Mouse (Mus musculus): Measurements from ENCODE around the gene Mapkap1. TPM values are rescaled to one million over a fixed set of nuclear protein-coding genes. Genes with fewer than 3 reads are reported as not detected.

The Mapkap1 gene
- polyA plus RNA-seq, 1 experiment from 2014 or later, result 74.7 TPM

DNA sequence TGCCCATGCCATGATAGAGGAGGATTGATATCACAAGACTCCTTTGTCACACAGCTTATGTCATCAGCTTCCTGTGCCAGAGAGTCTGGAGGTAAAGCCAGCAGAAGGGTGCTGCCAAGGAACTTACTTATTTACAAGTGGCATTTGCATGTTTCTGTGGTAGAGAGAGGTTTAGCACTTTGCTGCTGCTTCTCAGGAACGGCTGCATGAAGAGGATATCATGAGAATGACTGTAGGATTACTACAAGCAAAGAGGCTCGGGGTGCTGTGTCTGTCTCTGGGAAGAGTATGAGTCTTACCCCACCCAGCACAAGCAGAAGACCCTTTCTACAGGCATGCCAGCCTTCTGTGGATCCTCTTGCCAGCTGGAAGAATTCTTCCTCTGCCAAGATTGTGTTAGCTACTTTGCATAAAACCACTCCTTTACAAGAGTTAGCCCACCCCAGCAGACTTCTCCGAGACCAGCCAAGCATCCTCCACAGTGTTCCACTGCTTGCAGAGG lies 139.7 kb downstream of the Mapkap1 start:
- no peak overlapping the region for H3K9ac ChIP-seq (ENCODE audit: low read length)
- no peaks in the 10 kb centered on the region for H3K27me3 ChIP-seq (ENCODE audit: control insufficient read depth, insufficient read depth, low read length)
- no peaks in the 10 kb centered on the region for H3K36me3 ChIP-seq (ENCODE audit: control insufficient read depth, insufficient read depth, low read length)
- no peak overlapping the region for H3K4me3 ChIP-seq (ENCODE audit: control insufficient read depth in 1 of 2, insufficient read depth in 1 of 2, low read depth in 1 of 2, low read length in 2 of 2)
- peaks cover 9 to 15% of the 10 kb centered on the region in 2 experiments for H3K4me1 ChIP-seq (ENCODE audit: control insufficient read depth in 2 of 2, insufficient read depth in 2 of 2, low read length in 2 of 2)
- WGBS, result 70% methylated on average over 3 of the region's 3 CpGs
- H3K27ac ChIP-seq (replicated peaks in 1 of 2; ENCODE audit: control insufficient read depth in 1 of 2, insufficient read depth in 1 of 2, low read depth in 2 of 2, low read length in 2 of 2), result no peak overlapping the region
- no peaks in the 10 kb centered on the region for H3K9me3 ChIP-seq (ENCODE audit: control insufficient read depth, low read length)
- no peak overlapping the region for H3K4me2 ChIP-seq (ENCODE audit: low read length)
- ATAC-seq (ENCODE audit: insufficient number of reproducible peaks, insufficient read depth, low FRiP score, low read depth), result no peak

GRCm38 (mm10) chr2:34547516-34547915 lies 140.9 kb downstream of the Mapkap1 start:
- peaks cover 14 to 25% of the 10 kb centered on the region in 2 experiments for H3K4me1 ChIP-seq (ENCODE audit: control insufficient read depth in 2 of 2, insufficient read depth in 2 of 2, low read length in 2 of 2)
- no peak for ATAC-seq (ENCODE audit: insufficient number of reproducible peaks, insufficient read depth, low FRiP score, low read depth)
- WGBS, result 91% methylated on average over 4 of the region's 4 CpGs

DNA sequence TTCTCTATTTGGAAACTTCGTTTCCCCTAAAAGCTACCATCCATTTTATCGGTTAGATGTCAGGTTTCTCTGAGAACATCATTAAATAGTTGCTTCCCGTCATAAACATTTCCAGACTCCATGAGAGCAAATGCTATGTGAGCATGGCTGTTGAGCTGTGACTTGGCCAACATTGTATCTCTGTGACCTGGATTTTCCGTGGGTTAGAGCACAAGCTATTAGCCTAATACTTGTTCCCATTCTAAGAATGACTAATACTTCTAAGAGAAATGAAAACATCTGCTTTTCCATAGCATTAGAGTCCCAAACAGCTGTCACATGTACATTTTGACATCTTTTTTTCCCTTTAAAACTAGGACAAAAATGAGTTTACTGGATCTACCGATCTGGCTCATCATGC lies 142.4 kb downstream of the Mapkap1 start:
- ATAC-seq (ENCODE audit: insufficient number of reproducible peaks, insufficient read depth, low FRiP score, low read depth), result no peak
- 81% methylated on average over 5 of the region's 5 CpGs for WGBS
- H3K36me3 ChIP-seq (ENCODE audit: control insufficient read depth, insufficient read depth, low read length), result no peaks in the 10 kb centered on the region

More at GRCm38 (mm10) chr2:34547516-34547915, 140.9 kb downstream of the Mapkap1 start:
- no peaks in the 10 kb centered on the region for H3K27me3 ChIP-seq (ENCODE audit: control insufficient read depth, insufficient read depth, low read length)
- H3K27ac ChIP-seq (replicated peaks in 1 of 2; ENCODE audit: control insufficient read depth in 1 of 2, insufficient read depth in 1 of 2, low read depth in 2 of 2, low read length in 2 of 2), result no peak overlapping the region
- H3K4me3 ChIP-seq (ENCODE audit: control insufficient read depth in 1 of 2, insufficient read depth in 1 of 2, low read depth in 1 of 2, low read length in 2 of 2), result no peak overlapping the region
- H3K9ac ChIP-seq (ENCODE audit: low read length), result no peak overlapping the region
- no peaks in the 10 kb centered on the region for H3K9me3 ChIP-seq (ENCODE audit: control insufficient read depth, low read length)
- no peaks in the 10 kb centered on the region for H3K36me3 ChIP-seq (ENCODE audit: control insufficient read depth, insufficient read depth, low read length)
- H3K4me2 ChIP-seq (ENCODE audit: low read length), result no peak overlapping the region

GRCm38 (mm10) chr2:34549469-34549868 lies 142.9 kb downstream of the Mapkap1 start:
- H3K27me3 ChIP-seq (ENCODE audit: control insufficient read depth, insufficient read depth, low read length), result no peaks in the 10 kb centered on the region
- H3K27ac ChIP-seq (replicated peaks in 1 of 2; ENCODE audit: control insufficient read depth in 1 of 2, insufficient read depth in 1 of 2, low read depth in 2 of 2, low read length in 2 of 2), result peak overlapping the region; percentile 42 to 79
- no peak overlapping the region for H3K4me2 ChIP-seq (ENCODE audit: low read length)
- no peak overlapping the region for H3K4me3 ChIP-seq (ENCODE audit: control insufficient read depth in 1 of 2, insufficient read depth in 1 of 2, low read depth in 1 of 2, low read length in 2 of 2)
- WGBS, result 36% methylated on average over 7 of the region's 7 CpGs
- H3K9me3 ChIP-seq (ENCODE audit: control insufficient read depth, low read length), result no peaks in the 10 kb centered on the region
- ATAC-seq (ENCODE audit: insufficient number of reproducible peaks, insufficient read depth, low FRiP score, low read depth), result no peak
- no peaks in the 10 kb centered on the region for H3K36me3 ChIP-seq (ENCODE audit: control insufficient read depth, insufficient read depth, low read length)
- H3K9ac ChIP-seq (ENCODE audit: low read length), result 0 out of 2 replicates have a peak overlapping the region, but pooled peaks have one; percentile 38
- peaks cover 18 to 30% of the 10 kb centered on the region in 2 experiments for H3K4me1 ChIP-seq (ENCODE audit: control insufficient read depth in 2 of 2, insufficient read depth in 2 of 2, low read length in 2 of 2)

More for the DNA sequence above, 142.4 kb downstream of the Mapkap1 start:
- H3K4me3 ChIP-seq (ENCODE audit: control insufficient read depth in 1 of 2, insufficient read depth in 1 of 2, low read depth in 1 of 2, low read length in 2 of 2), result no peak overlapping the region
- no peaks in the 10 kb centered on the region for H3K27me3 ChIP-seq (ENCODE audit: control insufficient read depth, insufficient read depth, low read length)
- H3K4me2 ChIP-seq (ENCODE audit: low read length), result no peak overlapping the region
- no peaks in the 10 kb centered on the region for H3K9me3 ChIP-seq (ENCODE audit: control insufficient read depth, low read length)
- H3K4me1 ChIP-seq (ENCODE audit: control insufficient read depth in 2 of 2, insufficient read depth in 2 of 2, low read length in 2 of 2), result peaks cover 18 to 30% of the 10 kb centered on the region in 2 experiments
- peak overlapping the region in 1 of 2 experiments; percentile 79; a peak in 2 of 4 replicates for H3K27ac ChIP-seq (replicated peaks in 1 of 2; ENCODE audit: control insufficient read depth in 1 of 2, insufficient read depth in 1 of 2, low read depth in 2 of 2, low read length in 2 of 2)
- 0 out of 2 replicates have a peak overlapping the region, but pooled peaks have one; percentile 38 for H3K9ac ChIP-seq (ENCODE audit: low read length)

DNA sequence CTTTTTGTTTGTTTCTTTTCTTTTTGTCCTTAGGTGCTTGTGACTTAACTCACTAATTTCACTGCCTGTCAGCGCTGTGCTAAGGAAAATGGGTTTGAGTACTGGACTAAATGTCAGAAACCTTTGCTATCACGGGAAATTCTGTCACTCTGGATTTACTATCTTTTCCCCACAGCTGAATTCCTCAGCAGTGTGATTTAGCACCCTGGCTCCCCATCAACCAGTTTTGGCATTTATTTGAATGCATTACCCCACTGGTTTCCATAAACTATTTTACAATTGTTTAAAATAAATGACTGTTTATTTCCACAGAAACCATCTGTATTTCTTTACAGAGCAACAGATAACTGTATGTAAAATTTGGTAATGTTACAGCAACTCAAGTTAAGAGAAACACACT lies 146.2 kb downstream of the Mapkap1 start:
- no peak overlapping the region for H3K9ac ChIP-seq (ENCODE audit: low read length)
- H3K4me3 ChIP-seq (ENCODE audit: control insufficient read depth in 1 of 2, insufficient read depth in 1 of 2, low read depth in 1 of 2, low read length in 2 of 2), result no peak overlapping the region
- no peaks in the 10 kb centered on the region for H3K27me3 ChIP-seq (ENCODE audit: control insufficient read depth, insufficient read depth, low read length)
- H3K9me3 ChIP-seq (ENCODE audit: control insufficient read depth, low read length), result no peaks in the 10 kb centered on the region
- no peak overlapping the region for H3K4me2 ChIP-seq (ENCODE audit: low read length)
- H3K4me1 ChIP-seq (ENCODE audit: control insufficient read depth in 2 of 2, insufficient read depth in 2 of 2, low read length in 2 of 2), result peaks cover 18 to 30% of the 10 kb centered on the region in 2 experiments
- ATAC-seq (ENCODE audit: insufficient number of reproducible peaks, insufficient read depth, low FRiP score, low read depth), result no peak
- WGBS, result 51% methylated on average over 2 of the region's 2 CpGs
- H3K36me3 ChIP-seq (ENCODE audit: control insufficient read depth, insufficient read depth, low read length), result no peaks in the 10 kb centered on the region
- peak overlapping the region in 1 of 2 experiments; percentile 41; a peak in 1 of 4 replicates for H3K27ac ChIP-seq (replicated peaks in 1 of 2; ENCODE audit: control insufficient read depth in 1 of 2, insufficient read depth in 1 of 2, low read depth in 2 of 2, low read length in 2 of 2)

DNA sequence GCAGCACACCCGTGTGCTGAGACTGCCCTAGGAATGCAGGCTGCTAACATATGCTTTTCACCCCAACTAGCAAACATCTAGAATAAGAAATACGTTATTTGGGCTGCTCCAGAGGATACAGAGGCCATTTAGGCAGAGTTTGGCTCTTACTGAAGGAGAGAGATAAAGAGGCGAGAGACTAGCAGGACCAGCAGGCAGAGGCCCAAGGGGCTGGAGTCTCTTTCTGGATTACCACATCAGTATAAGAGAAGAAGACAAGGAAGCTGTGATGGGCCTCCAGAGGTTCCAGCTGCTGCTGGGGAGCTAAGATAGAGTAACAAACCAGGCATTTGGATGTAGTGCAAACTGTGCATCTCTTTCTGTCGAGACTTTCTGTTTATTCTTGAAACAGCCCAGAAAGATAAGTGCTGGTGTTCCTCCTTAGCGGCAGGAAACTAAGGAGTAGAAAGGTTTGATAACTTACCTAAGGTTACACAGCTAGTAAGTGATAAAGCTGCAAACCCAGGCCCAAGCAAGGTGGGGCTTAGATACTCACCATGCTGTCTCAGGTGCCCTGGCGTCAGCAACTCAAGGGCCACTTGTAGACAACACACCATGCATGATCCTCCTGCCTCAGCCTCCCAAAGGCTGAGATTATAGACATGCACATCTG lies 147.1 kb downstream of the Mapkap1 start:
- 51% methylated on average over 6 of the region's 6 CpGs for WGBS
- ATAC-seq (ENCODE audit: insufficient number of reproducible peaks, insufficient read depth, low FRiP score, low read depth), result no peak
- Histone ChIP-seq H3K36me3 (ENCODE audit: control insufficient read depth, insufficient read depth, low read length) (no peaks in the 10 kb centered on the region), H3K4me2 (ENCODE audit: low read length) (no peak overlapping the region), H3K9me3 (ENCODE audit: control insufficient read depth, low read length) (no peaks in the 10 kb centered on the region), H3K27ac (replicated peaks in 1 of 2; ENCODE audit: control insufficient read depth in 1 of 2, insufficient read depth in 1 of 2, low read depth in 2 of 2, low read length in 2 of 2) (peak overlapping the region in 1 of 2 experiments; percentile 20; a peak in 1 of 4 replicates), H3K4me1 (ENCODE audit: control insufficient read depth in 2 of 2, insufficient read depth in 2 of 2, low read length in 2 of 2) (peaks cover 18 to 30% of the 10 kb centered on the region in 2 experiments), H3K27me3 (ENCODE audit: control insufficient read depth, insufficient read depth, low read length) (no peaks in the 10 kb centered on the region), H3K4me3 (ENCODE audit: control insufficient read depth in 1 of 2, insufficient read depth in 1 of 2, low read depth in 1 of 2, low read length in 2 of 2) (no peak overlapping the region), H3K9ac (ENCODE audit: low read length) (no peak overlapping the region)

DNA sequence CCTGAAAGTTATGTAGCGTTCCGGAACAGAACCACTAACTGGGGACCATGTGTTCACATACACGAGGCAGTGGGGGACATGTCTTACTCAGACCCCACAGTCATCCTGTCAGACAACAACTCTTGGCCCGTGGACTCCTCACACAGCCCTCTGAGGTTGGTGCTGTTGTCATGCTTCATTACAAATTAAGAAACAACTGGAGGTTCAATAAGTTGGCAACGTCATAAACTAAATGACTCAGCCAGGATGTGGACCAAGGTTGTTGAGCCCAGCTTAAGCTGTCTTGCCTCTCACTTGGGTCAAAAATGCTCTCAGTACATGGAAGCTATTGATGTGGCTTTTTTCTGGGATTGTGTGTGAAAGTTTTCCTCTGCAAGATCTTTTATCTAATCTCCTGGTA lies 153.6 kb downstream of the Mapkap1 start:
- WGBS, result 75% methylated on average over 5 of the region's 5 CpGs
- Histone ChIP-seq H3K4me2 (ENCODE audit: low read length) (no peak overlapping the region), H3K36me3 (ENCODE audit: control insufficient read depth, insufficient read depth, low read length) (no peaks in the 10 kb centered on the region), H3K4me1 (ENCODE audit: control insufficient read depth in 2 of 2, insufficient read depth in 2 of 2, low read length in 2 of 2) (peaks cover 6 to 20% of the 10 kb centered on the region in 2 experiments), H3K27ac (replicated peaks in 1 of 2; ENCODE audit: control insufficient read depth in 1 of 2, insufficient read depth in 1 of 2, low read depth in 2 of 2, low read length in 2 of 2) (no peak overlapping the region), H3K4me3 (ENCODE audit: control insufficient read depth in 1 of 2, insufficient read depth in 1 of 2, low read depth in 1 of 2, low read length in 2 of 2) (no peak overlapping the region), H3K9ac (ENCODE audit: low read length) (no peak overlapping the region), H3K27me3 (ENCODE audit: control insufficient read depth, insufficient read depth, low read length) (no peaks in the 10 kb centered on the region), H3K9me3 (ENCODE audit: control insufficient read depth, low read length) (no peaks in the 10 kb centered on the region)
- no peak for ATAC-seq (ENCODE audit: insufficient number of reproducible peaks, insufficient read depth, low FRiP score, low read depth)
